Mouse (Mus musculus): ENCODE results near the gene Mcm5. TPM values are rescaled to one million over a fixed set of nuclear protein-coding genes. Genes with fewer than 3 reads are reported as not detected.

Gene Mcm5
- polyA plus RNA-seq, 1 experiment from 2014 or later, result 327 TPM

DNA sequence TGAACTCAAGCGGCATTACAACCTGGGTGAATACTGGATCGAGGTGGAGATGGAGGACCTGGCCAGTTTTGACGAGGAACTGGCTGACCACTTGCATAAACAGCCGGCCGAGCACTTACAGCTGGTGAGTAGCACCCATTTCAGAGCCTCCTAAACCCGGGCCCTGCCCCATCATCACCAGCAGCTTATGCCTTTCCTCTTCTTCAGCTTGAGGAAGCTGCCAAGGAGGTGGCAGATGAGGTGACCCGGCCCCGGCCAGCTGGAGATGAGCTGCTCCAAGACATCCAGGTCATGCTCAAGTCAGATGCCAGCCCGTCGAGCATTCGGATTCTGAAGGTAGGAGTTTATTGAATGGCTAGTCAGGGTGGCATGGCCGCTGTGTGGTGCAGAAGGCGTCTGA, 724 bp downstream of the Mcm5 start:
- Histone ChIP-seq H3K4me1 (peaks cover 28% of the 10 kb centered on the region), H3K27ac (replicated peaks) (peak overlapping the region; percentile 94), H3K4me3 (peak overlapping the region; percentile 86), H3K27me3 (ENCODE audit: low read depth, poor library complexity, severe bottlenecking) (no peaks in the 10 kb centered on the region), H3K9me3 (replicated peaks) (no peaks in the 10 kb centered on the region), H3K36me3 (peaks cover 49% of the 10 kb centered on the region)
- 28% methylated on average over 13 of the region's 13 CpGs for WGBS
- no peak for DNase-seq (ENCODE audit: low spot score)

DNA sequence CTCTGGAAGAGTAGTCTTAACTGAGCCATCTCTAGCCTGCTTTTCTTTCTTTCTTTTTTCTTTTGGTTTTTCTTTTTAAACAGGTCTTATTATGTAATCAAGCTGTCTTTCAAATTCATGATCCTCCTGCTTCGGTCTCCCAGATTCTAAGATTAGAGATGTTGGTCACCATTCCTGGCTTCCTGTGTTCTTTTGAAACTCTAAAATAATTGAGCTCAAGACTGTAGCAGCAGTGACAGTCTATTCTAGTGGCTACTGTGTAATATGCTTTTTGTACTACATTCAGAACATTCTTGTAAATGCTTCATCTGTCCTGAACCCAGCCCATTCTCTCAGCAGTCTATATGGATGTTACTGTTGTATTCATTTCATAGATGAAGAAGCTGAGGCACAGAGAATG, 9.1 kb downstream of the Mcm5 start:
- Histone ChIP-seq H3K9me3 (replicated peaks) (no peaks in the 10 kb centered on the region), H3K27ac (replicated peaks) (no peak overlapping the region), H3K27me3 (ENCODE audit: low read depth, poor library complexity, severe bottlenecking) (no peaks in the 10 kb centered on the region), H3K4me3 (no peak overlapping the region), H3K36me3 (peaks cover 100% of the 10 kb centered on the region), H3K4me1 (no peaks in the 10 kb centered on the region)
- 98% methylated on average over 1 of the region's 1 CpGs for WGBS
- no peak for DNase-seq (ENCODE audit: low spot score)

DNA sequence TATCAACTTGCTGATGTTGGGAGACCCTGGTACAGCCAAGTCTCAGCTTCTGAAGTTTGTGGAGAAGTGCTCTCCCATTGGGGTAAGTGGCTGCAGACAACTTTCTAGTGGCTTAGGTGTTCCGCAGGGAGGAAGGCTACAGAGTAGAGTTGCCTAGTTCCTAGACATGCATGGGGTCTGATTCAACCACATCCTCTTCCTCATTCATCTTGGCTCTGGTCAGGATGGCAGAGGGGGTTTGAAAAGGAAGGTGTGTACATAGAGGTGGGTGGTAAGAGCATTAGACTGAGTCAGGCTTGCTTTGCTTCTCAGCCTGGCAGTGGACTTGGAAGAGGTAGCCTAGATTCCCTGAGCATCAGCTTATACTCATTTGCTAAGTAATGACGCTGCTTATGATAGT, 9.9 kb downstream of the Mcm5 start:
- no peak overlapping the region for H3K27ac ChIP-seq (replicated peaks)
- peaks cover 100% of the 10 kb centered on the region for H3K36me3 ChIP-seq
- no peaks in the 10 kb centered on the region for H3K27me3 ChIP-seq (ENCODE audit: low read depth, poor library complexity, severe bottlenecking)
- DNase-seq (ENCODE audit: low spot score), result no peak
- WGBS, result 100% methylated on average over 2 of the region's 2 CpGs
- H3K4me3 ChIP-seq, result no peak overlapping the region
- no peaks in the 10 kb centered on the region for H3K4me1 ChIP-seq
- H3K9me3 ChIP-seq (replicated peaks), result no peaks in the 10 kb centered on the region

DNA sequence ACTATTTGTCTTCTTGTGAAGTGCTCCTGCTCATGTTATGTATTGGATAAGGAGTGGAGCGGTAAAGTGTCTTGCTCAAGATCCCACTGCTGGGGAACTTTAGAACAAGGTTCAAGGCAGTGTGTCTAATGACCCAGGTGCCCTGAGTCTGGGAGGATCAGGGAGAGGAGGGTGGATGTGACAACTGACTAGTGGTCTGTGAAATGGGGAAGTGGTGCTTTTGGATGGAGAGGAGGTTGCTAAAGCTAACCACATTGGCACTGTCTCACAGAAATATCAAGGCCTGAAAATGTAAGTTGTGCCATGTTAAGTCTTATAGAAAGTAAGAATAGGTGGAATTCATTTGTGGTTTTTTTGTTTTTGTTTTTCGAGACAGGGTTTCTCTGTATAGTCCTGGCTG, 10.4 kb downstream of the Mcm5 start:
- Histone ChIP-seq H3K9me3 (replicated peaks) (no peaks in the 10 kb centered on the region), H3K36me3 (peaks cover 100% of the 10 kb centered on the region), H3K4me1 (no peaks in the 10 kb centered on the region), H3K27me3 (ENCODE audit: low read depth, poor library complexity, severe bottlenecking) (no peaks in the 10 kb centered on the region), H3K4me3 (no peak overlapping the region), H3K27ac (replicated peaks) (no peak overlapping the region)
- WGBS, result 93% methylated on average over 2 of the region's 2 CpGs
- no peak for DNase-seq (ENCODE audit: low spot score)

DNA sequence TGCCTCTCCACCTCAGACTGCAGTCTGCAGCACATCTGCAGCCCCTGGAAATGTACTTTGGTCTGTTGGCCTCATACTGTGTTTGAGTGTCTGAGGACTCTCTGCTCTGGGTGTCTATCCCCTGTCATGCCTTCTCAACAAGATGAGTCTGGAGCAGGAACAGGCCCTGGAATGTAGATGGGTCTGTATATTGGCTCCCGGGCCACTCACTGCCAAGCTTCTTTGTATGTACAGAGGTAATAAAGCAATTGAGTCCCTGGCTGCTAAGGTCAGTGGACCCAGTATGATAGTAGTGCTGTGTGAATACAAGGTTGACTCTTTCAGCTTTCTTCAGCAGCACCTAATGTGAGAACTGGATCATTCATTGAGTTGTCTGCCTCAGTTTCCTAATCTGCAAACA, 18.0 kb downstream of the Mcm5 start:
- Histone ChIP-seq H3K9me3 (replicated peaks) (no peaks in the 10 kb centered on the region), H3K36me3 (peaks cover 97% of the 10 kb centered on the region), H3K4me1 (no peaks in the 10 kb centered on the region), H3K27ac (replicated peaks) (no peak overlapping the region), H3K27me3 (ENCODE audit: low read depth, poor library complexity, severe bottlenecking) (no peaks in the 10 kb centered on the region), H3K4me3 (no peak overlapping the region)
- DNase-seq (ENCODE audit: low spot score), result no peak
- 97% methylated on average over 1 of the region's 1 CpGs for WGBS

DNA sequence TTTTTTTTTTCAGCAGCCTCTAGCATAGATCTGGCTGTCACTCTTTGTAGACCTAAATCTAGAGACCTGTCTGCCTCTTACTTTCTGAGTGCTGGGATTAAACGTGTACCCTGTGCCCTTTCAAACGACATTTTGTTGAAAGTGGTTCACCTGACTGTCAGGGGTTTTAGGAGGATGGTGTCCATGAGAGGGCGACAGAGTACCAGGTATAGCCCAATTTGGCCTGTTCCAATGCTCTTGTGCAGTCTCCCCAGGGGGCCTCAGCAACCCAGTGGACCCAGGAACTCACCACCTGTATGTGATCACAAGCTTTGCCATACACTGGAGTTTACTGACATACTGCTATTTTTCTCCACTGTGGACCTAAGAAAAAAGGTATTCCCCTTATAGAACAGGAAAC, 23.1 kb downstream of the Mcm5 start:
- Histone ChIP-seq H3K4me3 (no peak overlapping the region), H3K4me1 (peaks cover 2% of the 10 kb centered on the region; the same call in 1 of the 2 replicates), H3K9me3 (replicated peaks) (no peaks in the 10 kb centered on the region), H3K36me3 (peaks cover 52% of the 10 kb centered on the region), H3K27me3 (ENCODE audit: low read depth, poor library complexity, severe bottlenecking) (no peaks in the 10 kb centered on the region), H3K27ac (replicated peaks) (no peak overlapping the region)
- 18% methylated on average over 3 of the region's 3 CpGs for WGBS
- DNase-seq (ENCODE audit: low spot score), result no peak

DNA sequence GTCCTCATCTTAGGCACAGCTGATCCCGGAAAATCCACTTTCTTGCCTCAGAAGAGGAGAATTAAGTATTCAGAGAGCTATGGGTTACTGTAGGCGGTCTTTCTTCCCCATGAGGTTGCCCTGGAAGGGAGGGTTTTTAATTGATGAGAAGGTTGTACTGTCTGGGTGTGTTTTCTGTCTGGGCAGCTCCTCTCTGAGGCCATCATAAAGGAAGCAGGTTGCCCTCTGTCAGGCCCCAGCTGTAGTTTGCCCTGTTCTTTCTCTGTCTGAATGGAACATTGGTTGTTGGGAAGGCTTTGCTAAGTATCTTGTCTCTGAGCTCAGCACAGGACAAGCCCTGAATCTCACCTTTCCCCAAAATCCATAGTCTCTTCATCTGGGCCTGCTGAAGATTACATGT, 24.0 kb downstream of the Mcm5 start:
- Histone ChIP-seq H3K4me1 (peaks cover 5% of the 10 kb centered on the region; the same call in 1 of the 2 replicates), H3K27me3 (ENCODE audit: low read depth, poor library complexity, severe bottlenecking) (no peaks in the 10 kb centered on the region), H3K36me3 (peaks cover 43% of the 10 kb centered on the region), H3K27ac (replicated peaks) (no peak overlapping the region), H3K9me3 (replicated peaks) (no peaks in the 10 kb centered on the region), H3K4me3 (no peak overlapping the region)
- WGBS, result 93% methylated on average over 2 of the region's 2 CpGs
- no peak for DNase-seq (ENCODE audit: low spot score)

DNA sequence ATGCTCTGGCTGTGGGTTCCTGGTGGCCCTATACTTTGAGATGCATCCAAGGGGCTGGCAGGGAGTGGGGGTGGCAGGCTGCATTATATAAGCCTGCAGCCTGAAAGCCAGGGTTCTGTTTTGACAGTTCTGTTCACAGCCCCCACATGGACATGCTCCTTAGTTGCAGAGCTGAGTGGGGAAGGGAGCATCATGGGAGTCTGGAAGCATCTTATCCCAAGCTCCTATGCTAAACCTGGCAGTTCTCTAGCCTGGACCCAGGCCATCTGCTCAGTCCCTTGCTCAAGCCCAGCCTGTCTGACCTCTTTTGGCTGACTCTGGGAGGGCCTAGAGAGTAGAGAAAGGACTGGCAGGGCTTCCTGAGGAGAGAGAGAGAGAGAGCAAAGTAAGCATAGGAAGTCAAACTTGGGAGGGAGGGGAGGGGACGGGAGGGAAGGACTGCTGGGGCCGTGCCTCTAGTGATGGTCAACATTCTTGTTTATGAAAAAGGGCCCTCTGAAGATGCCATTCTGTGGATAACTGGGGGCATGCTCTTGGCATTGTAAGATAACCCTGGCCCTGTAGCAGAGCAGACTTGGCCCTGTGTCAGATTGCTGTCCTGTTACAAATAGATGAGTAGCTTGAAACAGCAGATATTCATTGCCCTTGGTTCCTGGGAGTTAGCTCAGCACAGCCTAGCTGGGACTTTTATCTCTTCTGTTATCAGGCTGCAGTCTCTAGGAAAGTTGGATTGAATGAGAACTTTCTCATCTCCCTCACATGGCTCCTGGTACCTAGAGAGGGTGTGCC, 25.4 kb downstream of the Mcm5 start:
- 71% methylated on average over 2 of the region's 2 CpGs for WGBS
- H3K27ac ChIP-seq (replicated peaks), result no peak overlapping the region

DNA sequence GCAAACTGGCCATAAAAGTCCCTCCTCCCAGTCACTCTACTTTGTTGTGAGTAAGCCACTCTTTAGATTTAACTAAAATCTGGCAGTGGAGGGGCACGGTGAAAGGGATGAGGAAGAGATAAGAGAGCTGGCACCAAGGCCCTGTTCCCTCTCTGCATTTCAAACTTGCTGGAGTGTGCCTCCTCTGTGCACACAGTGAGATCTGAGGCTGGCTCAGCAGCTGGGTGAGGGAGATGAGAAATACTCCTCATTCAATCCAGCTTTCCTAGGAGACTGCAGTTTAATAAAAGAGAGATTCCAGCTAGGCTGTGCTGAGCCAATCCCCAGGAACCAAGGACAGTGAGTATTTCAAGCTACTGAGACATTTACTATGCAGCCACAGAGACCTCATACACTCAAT, 26.4 kb downstream of the Mcm5 start:
- H3K9me3 ChIP-seq (replicated peaks), result no peaks in the 10 kb centered on the region
- peaks cover 5% of the 10 kb centered on the region; the same call in 1 of the 2 replicates for H3K4me1 ChIP-seq
- no peak for DNase-seq (ENCODE audit: low spot score)
- H3K27ac ChIP-seq (replicated peaks), result no peak overlapping the region
- H3K27me3 ChIP-seq (ENCODE audit: low read depth, poor library complexity, severe bottlenecking), result no peaks in the 10 kb centered on the region
- H3K4me3 ChIP-seq, result no peak overlapping the region
- WGBS, result 60% methylated on average over 1 of the region's 1 CpGs
- H3K36me3 ChIP-seq, result peaks cover 19% of the 10 kb centered on the region

More for the DNA sequence above, 25.4 kb downstream of the Mcm5 start:
- Histone ChIP-seq H3K36me3 (peaks cover 29% of the 10 kb centered on the region), H3K4me3 (no peak overlapping the region), H3K27me3 (ENCODE audit: low read depth, poor library complexity, severe bottlenecking) (no peaks in the 10 kb centered on the region), H3K9me3 (replicated peaks) (no peaks in the 10 kb centered on the region), H3K4me1 (peaks cover 5% of the 10 kb centered on the region; the same call in 1 of the 2 replicates)
- DNase-seq (ENCODE audit: low spot score), result no peak

DNA sequence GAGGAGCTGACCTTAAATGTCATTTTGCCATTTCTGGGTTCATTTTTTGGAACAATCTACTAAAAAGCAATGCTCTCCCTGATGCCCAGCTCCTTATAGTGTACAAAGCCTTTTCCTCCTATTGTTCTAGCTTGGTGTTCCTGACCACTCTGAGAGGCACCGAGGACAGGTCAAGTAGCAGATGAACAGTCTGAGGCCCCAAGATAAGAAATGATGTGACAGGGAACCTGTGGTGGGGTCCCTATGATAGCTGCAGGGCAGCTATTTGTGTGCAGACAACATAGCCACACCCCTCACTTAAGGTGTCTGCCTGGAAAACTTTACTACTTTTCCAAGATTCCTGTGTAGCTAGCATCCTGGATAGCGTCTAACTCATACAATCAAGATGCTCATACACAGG, 26.9 kb downstream of the Mcm5 start:
- Histone ChIP-seq H3K4me1 (peaks cover 5% of the 10 kb centered on the region; the same call in 1 of the 2 replicates), H3K9me3 (replicated peaks) (no peaks in the 10 kb centered on the region), H3K27me3 (ENCODE audit: low read depth, poor library complexity, severe bottlenecking) (no peaks in the 10 kb centered on the region), H3K36me3 (peaks cover 14% of the 10 kb centered on the region), H3K27ac (replicated peaks) (no peak overlapping the region), H3K4me3 (no peak overlapping the region)
- DNase-seq (ENCODE audit: low spot score), result no peak
- WGBS, result 87% methylated on average over 2 of the region's 2 CpGs

DNA sequence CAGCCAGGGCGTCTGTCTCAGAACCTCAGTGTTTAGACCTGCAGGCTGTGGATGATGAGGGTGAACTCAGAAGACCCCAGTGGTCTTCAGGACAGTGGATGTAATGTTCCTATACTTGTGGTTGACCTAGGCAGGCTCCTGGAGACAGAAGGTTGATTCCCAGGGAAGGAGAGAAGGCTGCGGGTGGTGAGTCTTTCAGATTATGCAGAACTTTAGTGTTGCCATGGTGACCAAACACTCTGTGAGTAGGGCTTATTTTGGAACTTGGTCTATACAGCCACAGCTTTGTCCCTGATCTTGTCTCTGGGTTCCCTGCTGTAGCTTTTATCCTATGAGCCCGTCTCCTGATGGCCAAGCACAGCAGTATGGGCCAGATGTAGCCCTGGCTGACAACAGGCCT, 28.2 kb downstream of the Mcm5 start:
- WGBS, result 48% methylated on average over 3 of the region's 3 CpGs
- peaks cover 5% of the 10 kb centered on the region; the same call in 1 of the 2 replicates for H3K4me1 ChIP-seq
- H3K27ac ChIP-seq (replicated peaks), result no peak overlapping the region
- no peaks in the 10 kb centered on the region for H3K9me3 ChIP-seq (replicated peaks)
- DNase-seq (ENCODE audit: low spot score), result no peak
- no peaks in the 10 kb centered on the region for H3K27me3 ChIP-seq (ENCODE audit: low read depth, poor library complexity, severe bottlenecking)
- H3K36me3 ChIP-seq, result 0 out of 2 replicates have a peak, but pooled peaks cover 5% of the 10 kb centered on the region
- H3K4me3 ChIP-seq, result no peak overlapping the region

DNA sequence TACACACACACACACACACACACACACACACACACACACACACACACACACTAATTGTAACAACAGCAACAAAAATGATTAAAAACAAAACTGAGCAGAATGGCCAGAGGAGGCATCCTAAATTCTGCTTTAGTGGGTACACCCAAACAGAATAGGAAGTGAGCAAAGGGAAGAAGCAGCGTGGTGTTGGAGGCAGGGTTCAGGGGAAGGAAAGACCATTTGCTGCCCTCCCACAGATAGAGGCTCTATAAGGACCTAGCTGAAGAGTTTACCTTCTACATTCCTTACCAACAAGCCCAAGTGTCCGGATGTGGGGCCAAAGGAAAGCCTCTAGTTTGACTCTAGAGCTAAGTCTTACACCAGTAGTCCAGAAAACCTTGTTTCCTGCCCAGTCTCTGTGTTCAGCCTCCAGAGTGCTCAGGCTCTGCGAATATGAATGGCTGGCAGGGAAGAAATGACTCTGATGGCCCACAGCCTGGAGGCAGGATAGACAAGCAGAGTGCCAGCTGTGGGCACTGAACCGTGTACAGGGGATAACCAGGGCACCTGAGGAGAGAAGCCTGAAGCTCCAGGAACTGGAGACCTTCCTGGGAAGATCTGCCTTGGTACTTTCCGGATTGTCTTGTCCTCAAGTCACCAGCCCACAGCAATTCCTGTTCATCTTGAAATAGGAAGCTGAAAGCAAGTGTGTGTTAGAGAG, 41.7 kb downstream of the Mcm5 start:
- Histone ChIP-seq H3K27me3 (ENCODE audit: low read depth, poor library complexity, severe bottlenecking) (no peaks in the 10 kb centered on the region), H3K4me3 (no peak overlapping the region), H3K27ac (replicated peaks) (no peak overlapping the region), H3K9me3 (replicated peaks) (no peaks in the 10 kb centered on the region), H3K36me3 (no peaks in the 10 kb centered on the region), H3K4me1 (no peaks in the 10 kb centered on the region)
- WGBS, result 79% methylated on average over 5 of the region's 5 CpGs
- no peak for DNase-seq (ENCODE audit: low spot score)

DNA sequence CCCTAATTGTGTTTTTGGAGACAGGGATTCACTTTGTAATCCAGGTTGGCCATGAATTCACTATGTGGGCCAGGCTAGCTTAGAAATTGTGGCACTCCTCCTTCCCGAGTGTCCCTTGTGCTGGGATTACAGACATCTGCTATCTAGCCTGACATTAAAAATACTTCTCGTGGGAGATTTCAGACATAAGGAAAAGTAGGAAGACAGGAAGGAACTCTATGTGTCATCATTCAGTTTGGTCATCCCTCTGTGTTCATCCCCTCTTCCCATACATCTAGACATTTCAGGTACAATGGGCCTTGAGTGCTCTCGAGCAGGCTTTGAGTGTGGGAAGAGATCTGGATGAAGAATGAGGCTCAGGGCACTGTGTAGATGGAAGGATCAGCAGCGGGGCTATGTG, 42.4 kb downstream of the Mcm5 start:
- Histone ChIP-seq H3K27me3 (ENCODE audit: low read depth, poor library complexity, severe bottlenecking) (no peaks in the 10 kb centered on the region), H3K36me3 (no peaks in the 10 kb centered on the region), H3K4me3 (no peak overlapping the region), H3K4me1 (no peaks in the 10 kb centered on the region), H3K27ac (replicated peaks) (no peak overlapping the region), H3K9me3 (replicated peaks) (no peaks in the 10 kb centered on the region)
- DNase-seq (ENCODE audit: low spot score), result no peak
- WGBS, result 79% methylated on average over 4 of the region's 4 CpGs

All from midbrain, embryonic 10.5 days (tissue).